Mouse (Mus musculus): ENCODE results near the gene 4933402J07Rik.

Gene 4933402J07Rik

DNA sequence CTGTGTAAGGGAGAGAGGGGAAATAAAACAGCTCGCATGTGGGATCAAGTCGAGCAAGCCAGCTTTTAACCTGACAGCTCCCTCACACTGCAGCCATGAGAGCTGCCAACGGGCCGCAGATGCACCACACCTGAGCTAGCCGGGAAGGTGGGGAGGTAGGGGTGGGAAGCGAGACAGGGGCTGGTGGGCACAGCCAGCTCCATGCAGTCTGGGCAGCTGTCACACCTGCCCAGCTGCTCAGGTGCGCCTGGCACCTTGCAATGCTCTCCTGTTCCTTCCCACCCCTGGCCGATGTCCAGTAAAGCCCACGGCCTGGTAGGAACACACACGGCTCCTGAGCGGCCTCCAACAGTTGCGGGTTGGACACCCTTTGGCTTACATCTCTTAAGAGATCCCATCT lies 57.5 kb downstream of the 4933402J07Rik start:
- no peak for DNase-seq (ENCODE audit: low spot score)

DNA sequence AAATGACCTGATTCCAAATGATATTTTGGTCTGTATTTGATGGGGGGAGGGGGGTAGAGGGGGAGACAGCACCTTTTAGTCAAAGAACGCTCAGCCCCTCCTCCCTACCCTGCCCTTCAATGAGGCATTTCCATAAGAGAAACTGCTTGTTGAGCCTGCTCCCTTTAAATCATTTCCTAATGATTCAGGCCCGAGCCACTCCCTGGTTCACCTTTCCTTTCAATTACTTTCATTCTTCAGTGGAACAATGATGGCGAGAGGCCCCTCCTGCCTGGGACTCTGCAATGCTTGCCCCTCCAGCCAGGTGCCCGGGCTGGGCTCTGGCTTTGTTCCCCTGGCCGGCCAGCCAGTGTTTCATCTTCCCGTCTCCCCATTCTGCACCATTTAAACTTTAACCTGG lies 66.0 kb downstream of the 4933402J07Rik start:
- no peak for DNase-seq (ENCODE audit: low spot score)

DNA sequence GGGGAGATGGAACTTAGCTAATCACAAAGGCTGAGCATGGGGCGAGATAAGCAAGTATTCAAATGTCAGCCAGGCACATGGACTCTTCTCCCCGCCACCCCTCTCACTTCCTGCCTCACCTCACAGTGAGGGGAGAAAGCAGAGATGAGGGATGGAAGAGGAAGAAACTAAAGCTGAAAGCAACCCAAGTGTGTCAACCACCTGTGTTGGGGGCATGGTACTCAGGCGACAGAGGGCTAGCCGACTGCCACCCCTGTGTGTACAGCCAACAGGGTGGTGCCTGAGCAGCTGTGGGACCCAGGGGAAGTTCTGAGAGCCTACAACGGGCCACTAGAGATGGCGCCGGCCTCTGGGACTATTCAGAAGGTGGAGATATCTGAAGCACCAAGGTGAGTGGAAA lies 68.1 kb downstream of the 4933402J07Rik start:
- no peak for DNase-seq (ENCODE audit: low spot score)

DNA sequence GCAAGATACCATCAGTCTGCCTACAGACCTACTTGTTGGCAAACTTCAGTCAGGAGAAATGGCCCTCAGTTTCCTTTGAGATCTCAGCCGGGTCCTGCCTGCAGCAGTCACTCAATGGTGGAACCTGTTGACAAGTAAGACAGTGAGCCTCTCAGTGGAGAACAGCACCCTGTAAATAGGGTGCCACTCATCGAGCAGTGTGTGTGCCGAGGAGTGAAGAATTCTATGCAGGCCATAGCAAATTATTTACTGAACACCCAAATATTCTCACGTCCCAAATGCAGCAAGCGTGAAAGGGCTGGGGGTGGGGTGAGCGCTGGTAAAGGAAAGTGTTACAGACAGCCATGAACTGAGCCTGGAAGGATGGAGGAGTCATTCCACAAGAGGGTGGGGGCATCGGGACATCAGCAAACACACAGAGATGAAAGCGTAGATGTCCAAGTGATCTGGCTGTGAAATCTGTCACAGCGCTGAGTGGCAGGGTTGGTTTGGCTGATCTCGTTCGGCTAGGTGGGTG lies 72.6 kb downstream of the 4933402J07Rik start:
- no peak for DNase-seq (ENCODE audit: low spot score)

Data from c-Kit-positive CD71-positive TER-119-positive erythroid progenitor cells, embryonic 14.5 days (primary cell).